Mouse (Mus musculus) CH12.LX (cell line): ENCODE measurements around the gene Wbp11.

Source experiments
- CHD1 ChIP-seq: IDR thresholded peaks from 2 replicates; pipeline ENCODE4 v1.6.1; 2012; ENCODE audit warnings: low read depth, low read length, improper control_type of control experiment, inconsistent platforms
- CTCF ChIP-seq, 2 experiments: IDR thresholded peaks in 1 of 2; conservative IDR thresholded peaks in 1 of 2; 2 replicates each; pipeline ENCODE4 v1.5.1; 2011 to 2012; ENCODE audit warnings: low read depth in 2 of 2, low read length in 2 of 2, improper control_type of control experiment in 1 of 2, inconsistent platforms in 1 of 2, mild to moderate bottlenecking in 1 of 2, moderate library complexity in 1 of 2
- EP300 ChIP-seq: IDR thresholded peaks from 2 replicates; pipeline ENCODE4 v1.6.1; 2011; ENCODE audit warnings: low read length, improper control_type of control experiment
- MYC ChIP-seq: IDR thresholded peaks from 2 replicates; pipeline ENCODE4 v1.6.1; 2011; ENCODE audit warnings: low read depth, mild to moderate bottlenecking, improper control_type of control experiment, low read length
- POLR2A ChIP-seq: IDR thresholded peaks from 2 replicates; pipeline ENCODE4 v1.6.1; 2011; ENCODE audit warnings: low read depth, mild to moderate bottlenecking, improper control_type of control experiment, low read length
- ZKSCAN1 ChIP-seq: IDR thresholded peaks from 2 replicates; pipeline ENCODE4 v1.6.1; 2012; ENCODE audit warnings: low read depth, inconsistent platforms, low read length, improper control_type of control experiment, borderline replicate concordance

DNA sequence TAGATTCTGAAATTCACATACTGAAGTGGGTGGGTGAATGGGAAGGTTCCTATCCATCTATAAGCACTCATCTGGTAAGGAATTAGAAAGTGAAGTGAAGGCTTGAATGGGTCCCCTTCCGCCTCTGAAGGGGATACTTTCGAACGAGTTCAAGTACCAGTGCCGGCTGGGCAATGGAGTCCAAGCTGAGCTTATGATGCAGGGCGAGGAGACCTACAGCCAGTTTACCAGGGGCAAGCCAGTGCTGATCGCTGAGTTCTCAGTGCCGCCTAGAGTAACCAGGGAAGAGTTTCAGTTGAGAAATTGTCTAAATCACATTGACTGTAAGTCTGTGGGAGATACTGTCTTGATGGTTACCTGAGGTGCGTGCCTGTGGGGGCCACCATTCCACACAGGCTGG is 27.3 kb downstream of the Wbp11 start:
- no peak for TF ChIP-seq POLR2A
- no peak for TF ChIP-seq CTCF (conservative IDR thresholded peaks at IDR 0.05 in 1 of 2, IDR thresholded peaks at IDR 0.05 in 1 of 2; ENCODE audit: low read depth in 2 of 2, low read length in 2 of 2)
- TF ChIP-seq EP300: no peak
- no peak for TF ChIP-seq ZKSCAN1
- TF ChIP-seq MYC: no peak
- TF ChIP-seq CHD1: no peak
